Mouse (Mus musculus) liver, postnatal 0 days (tissue): ENCODE measurements around the gene Nav3. TPM values are rescaled to one million over a fixed set of nuclear protein-coding genes. Genes with fewer than 3 reads are reported as not detected.
"Not testable (repeated sequence)": the region's sequence is repeated elsewhere in the genome, so short reads cannot be mapped to it uniquely, and the experiment has no call there.

Experiments
- ATAC-seq: fragments of 200-750 bp; cut with Nextera tagmentation; 2 replicates; pipeline ENCODE4 v1.8.0; 2017; ENCODE audit warnings: mild to moderate bottlenecking, moderate library complexity
- DNase-seq: peaks from one replicate; pipeline ENCODE4 v3.0.0-alpha.2; 2016
- H3K27ac ChIP-seq: fragments of 300-500 bp; sonication (generic); 2 replicates; pipeline ENCODE4 v1.5.1; 2014; ENCODE audit warnings: antibody characterized with exemption, moderate library complexity, mild to moderate bottlenecking, low read depth
- H3K27me3 ChIP-seq: fragments of 300-500 bp; sonication (generic); 2 replicates; pipeline ENCODE4 v1.6.1; 2014; ENCODE audit warnings: low read length, control low read depth, mixed read lengths; ENCODE audit not compliant: insufficient read depth
- H3K36me3 ChIP-seq: fragments of 300-500 bp; sonication (generic); replicated peaks from 2 replicates; pipeline ENCODE4 v1.6.1; 2014; ENCODE audit warnings: mild to moderate bottlenecking, control low read depth, low read length, moderate library complexity, mixed read lengths; ENCODE audit not compliant: insufficient read depth
- H3K4me1 ChIP-seq: fragments of 300-500 bp; sonication (generic); 2 replicates; pipeline ENCODE4 v1.6.1; 2014; ENCODE audit warnings: antibody characterized with exemption, mild to moderate bottlenecking, control low read depth; ENCODE audit not compliant: insufficient read depth
- H3K4me2 ChIP-seq: fragments of 300-500 bp; sonication (generic); 2 replicates; pipeline ENCODE4 v1.6.1; 2014; ENCODE audit warnings: low read depth, mild to moderate bottlenecking, low read length, moderate library complexity, mixed read lengths
- H3K4me3 ChIP-seq: fragments of 300-500 bp; sonication (generic); 2 replicates; pipeline ENCODE4 v1.5.1; 2014; ENCODE audit warnings: low read depth, low read length
- H3K9ac ChIP-seq: fragments of 300-500 bp; sonication (generic); replicated peaks from 2 replicates; pipeline ENCODE4 v1.6.1; 2014; ENCODE audit warnings: mild to moderate bottlenecking, moderate library complexity
- H3K9me3 ChIP-seq: fragments of 300-500 bp; sonication (generic); 2 replicates; pipeline ENCODE4 v1.6.1; 2016; ENCODE audit warnings: mild to moderate bottlenecking, control low read depth, low read length, mixed read lengths
- CTCF ChIP-seq: sonication (generic); IDR thresholded peaks from 2 replicates; pipeline ENCODE4 v1.5.1; 2016; ENCODE audit warnings: antibody characterized with exemption, low read depth
- EP300 ChIP-seq: IDR thresholded peaks from 2 replicates; pipeline ENCODE4 v1.6.1; 2016; ENCODE audit warnings: antibody characterized with exemption, low read depth, mild to moderate bottlenecking
- WGBS: fragments of 180-500 bp; shearing (Covaris S2); extraction: QIAGEN DNeasy Blood & Tissue Kit; methylation state at CpG from one replicate; pipeline ENCODE4 v1.1.7; 2014; ENCODE audit not compliant: insufficient replicate concordance; 5-methylcytosine and 5-hydroxymethylcytosine counted together
- polyA plus RNA-seq: library from polyadenylated mRNA; unstranded; fragments of >200 nt; fragmentation: Nextera tagmentation; extraction: Ambion mirVana; gene quantifications from 2 replicates; pipeline ENCODE4 v1.2.1, GENCODE M21; 2015

The Nav3 gene
- polyA plus RNA-seq, 1 experiment from 2014 or later: 0.04 TPM

GRCm38 (mm10) chr10:110022100-110022499 lies 433.9 kb downstream of the Nav3 start:
- Histone ChIP-seq H3K27me3 (no peaks in the 10 kb centered on the region), H3K4me2 (no peak overlapping the region), H3K4me3 (no peak overlapping the region), H3K9me3 (no peaks in the 10 kb centered on the region), H3K27ac (no peak overlapping the region), H3K36me3 (no peaks in the 10 kb centered on the region), H3K4me1 (no peaks in the 10 kb centered on the region), H3K9ac (no peak overlapping the region)
- TF ChIP-seq CTCF (no peak), EP300 (no peak)
- DNase-seq: no peak
- no peak for ATAC-seq
- 75% methylated on average over 3 of the region's 3 CpGs for WGBS

GRCm38 (mm10) chr10:110019266-110019866 lies 436.6 kb downstream of the Nav3 start:
- Histone ChIP-seq H3K36me3 (no peaks in the 10 kb centered on the region), H3K4me3 (no peak overlapping the region), H3K27ac (no peak overlapping the region), H3K9ac (no peak overlapping the region), H3K4me1 (no peaks in the 10 kb centered on the region), H3K4me2 (no peak overlapping the region), H3K27me3 (no peaks in the 10 kb centered on the region), H3K9me3 (no peaks in the 10 kb centered on the region)
- WGBS: 49% methylated on average over 4 of the region's 4 CpGs
- ATAC-seq: no peak
- TF ChIP-seq CTCF (no peak), EP300 (no peak)
- no peak for DNase-seq

GRCm38 (mm10) chr10:110001328-110001727 lies 454.7 kb downstream of the Nav3 start:
- not testable (repeated sequence) for H3K27me3 ChIP-seq, H3K4me2 ChIP-seq, ATAC-seq, H3K4me1 ChIP-seq, H3K36me3 ChIP-seq, DNase-seq, H3K4me3 ChIP-seq, H3K9me3 ChIP-seq, H3K27ac ChIP-seq, H3K9ac ChIP-seq
- WGBS: 67% methylated on average over 5 of the region's 5 CpGs

GRCm38 (mm10) chr10:110000755-110001247 lies 455.2 kb downstream of the Nav3 start:
- no peak for DNase-seq
- H3K27ac ChIP-seq: no peak overlapping the region
- no peaks in the 10 kb centered on the region for H3K36me3 ChIP-seq
- H3K9ac ChIP-seq: no peak overlapping the region
- WGBS: 31% methylated on average over 3 of the region's 3 CpGs
- no peaks in the 10 kb centered on the region for H3K4me1 ChIP-seq
- no peak overlapping the region for H3K4me2 ChIP-seq
- no peaks in the 10 kb centered on the region for H3K27me3 ChIP-seq
- H3K9me3 ChIP-seq: no peaks in the 10 kb centered on the region
- H3K4me3 ChIP-seq: no peak overlapping the region
- no peak for TF ChIP-seq CTCF
- no peak for TF ChIP-seq EP300
- ATAC-seq: no peak

- WGBS: 79% methylated on average over 10 of the region's 10 CpGs
- no peak for TF ChIP-seq CTCF
- TF ChIP-seq EP300: no peak
- H3K4me2 ChIP-seq: no peak overlapping the region
- no peak overlapping the region for H3K9ac ChIP-seq
- DNase-seq: no peak
- H3K27me3 ChIP-seq: no peaks in the 10 kb centered on the region
- no peak overlapping the region for H3K4me3 ChIP-seq
- H3K4me1 ChIP-seq: no peaks in the 10 kb centered on the region
- no peaks in the 10 kb centered on the region for H3K36me3 ChIP-seq
- no peak overlapping the region for H3K27ac ChIP-seq
- ATAC-seq: no peak
- no peaks in the 10 kb centered on the region for H3K9me3 ChIP-seq
Observed at GRCm38 (mm10) chr10:109999904-110000303, 456.1 kb downstream of the Nav3 start.

- no peak for DNase-seq
- Histone ChIP-seq H3K4me2 (no peak overlapping the region), H3K4me1 (no peaks in the 10 kb centered on the region), H3K9ac (no peak overlapping the region), H3K4me3 (no peak overlapping the region), H3K27ac (no peak overlapping the region), H3K27me3 (no peaks in the 10 kb centered on the region), H3K36me3 (no peaks in the 10 kb centered on the region), H3K9me3 (no peaks in the 10 kb centered on the region)
- WGBS: 74% methylated on average over 5 of the region's 5 CpGs
- ATAC-seq: no peak
- TF ChIP-seq CTCF: no peak
- no peak for TF ChIP-seq EP300
Observed at GRCm38 (mm10) chr10:109994302-109994701, 461.7 kb downstream of the Nav3 start.
